Mouse (Mus musculus) hindbrain, embryonic 12.5 days (tissue): ENCODE results near the gene Pcif1. TPM values are rescaled to one million over a fixed set of nuclear protein-coding genes. Genes with fewer than 3 reads are reported as not detected.
A peak's percentile ranks its signal among the peaks of the same experiment; 100 is the strongest.
"Not testable (repeated sequence)": the region's sequence is repeated elsewhere in the genome, so short reads cannot be mapped to it uniquely, and the experiment has no call there.

Source experiments
- ATAC-seq: fragments of 200-750 bp; cut with Nextera tagmentation; 2 replicates; pipeline ENCODE4 v1.8.0; 2017; ENCODE audit warnings: moderate TSS enrichment; ENCODE audit not compliant: low FRiP score
- H3K27ac ChIP-seq: fragments of 300-500 bp; sonication (generic); 2 replicates; pipeline ENCODE4 v1.5.1; 2016; ENCODE audit warnings: mild to moderate bottlenecking
- H3K27me3 ChIP-seq: fragments of 300-500 bp; sonication (generic); 2 replicates; pipeline ENCODE4 v1.6.1; 2016; ENCODE audit warnings: mild to moderate bottlenecking
- H3K36me3 ChIP-seq: fragments of 300-500 bp; sonication (generic); 2 replicates; pipeline ENCODE4 v1.6.1; 2016; ENCODE audit warnings: mild to moderate bottlenecking
- H3K4me1 ChIP-seq: fragments of 300-500 bp; sonication (generic); 2 replicates; pipeline ENCODE4 v1.6.1; 2016
- H3K4me2 ChIP-seq: fragments of 300-500 bp; sonication (generic); replicated peaks from 2 replicates; pipeline ENCODE4 v1.6.1; 2016; ENCODE audit warnings: mild to moderate bottlenecking
- H3K4me3 ChIP-seq: fragments of 300-500 bp; sonication (generic); 2 replicates; pipeline ENCODE4 v1.5.1; 2016; ENCODE audit warnings: mild to moderate bottlenecking
- H3K9ac ChIP-seq: fragments of 300-500 bp; sonication (generic); 2 replicates; pipeline ENCODE4 v1.6.1; 2016; ENCODE audit warnings: mild to moderate bottlenecking, moderate library complexity
- H3K9me3 ChIP-seq: fragments of 300-500 bp; sonication (generic); replicated peaks from 2 replicates; pipeline ENCODE4 v1.6.1; 2016; ENCODE audit warnings: mild to moderate bottlenecking
- WGBS: fragments of 180-500 bp; shearing (Covaris S2); methylation state at CpG from one replicate; pipeline ENCODE4 v1.1.7; 2016; 5-methylcytosine and 5-hydroxymethylcytosine counted together
- polyA plus RNA-seq: library from polyadenylated mRNA; unstranded; fragments of >200 nt; fragmentation: Nextera tagmentation; extraction: Ambion mirVana; gene quantifications from 2 replicates; pipeline ENCODE4 v1.2.1, GENCODE M21; 2016

Pcif1 gene
- polyA plus RNA-seq, 1 experiment from 2014 or later = 85.2 TPM

DNA sequence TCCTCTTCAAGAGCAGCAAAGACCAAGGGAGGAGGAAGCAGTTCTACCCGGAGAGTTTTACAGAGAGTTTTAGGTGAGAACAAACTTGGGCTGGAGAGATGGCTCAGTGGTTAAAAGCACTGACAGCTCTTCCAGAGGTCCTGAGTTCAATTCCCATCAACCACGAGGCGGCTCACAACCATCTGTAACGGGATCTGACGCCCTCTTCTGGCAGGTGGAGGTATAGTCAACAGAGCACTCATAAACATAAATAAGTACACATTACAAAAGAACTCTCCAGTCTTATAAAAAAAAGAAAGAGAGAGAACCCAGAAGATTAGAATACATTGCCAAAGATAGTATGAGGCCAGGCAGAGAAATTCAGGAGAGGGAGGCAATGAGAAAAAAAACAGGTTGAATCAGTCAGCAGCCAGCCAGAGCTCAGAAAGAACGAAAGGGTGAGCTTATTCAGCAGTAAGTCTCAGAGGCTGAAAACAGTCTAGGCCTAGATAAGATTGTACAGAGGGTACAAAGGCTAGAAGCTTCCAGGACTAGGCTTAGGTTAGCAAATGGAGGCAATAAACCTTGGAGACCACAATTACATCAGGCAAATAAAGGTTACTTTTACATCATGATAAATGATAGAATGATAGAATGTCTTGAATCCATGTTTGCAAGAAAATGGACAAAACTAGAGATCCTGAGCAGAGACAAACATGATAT lies 7.4 kb upstream of the Pcif1 start:
- Histone ChIP-seq H3K4me2 (no peak overlapping the region), H3K27ac (no peak overlapping the region), H3K36me3 (no peaks in the 10 kb centered on the region), H3K9me3 (no peaks in the 10 kb centered on the region), H3K9ac (no peak overlapping the region), H3K4me3 (no peak overlapping the region), H3K4me1 (0 out of 2 replicates have a peak, but pooled peaks cover 5% of the 10 kb centered on the region), H3K27me3 (no peaks in the 10 kb centered on the region)
- ATAC-seq = no peak
- WGBS = 57% methylated on average over 6 of the region's 6 CpGs

DNA sequence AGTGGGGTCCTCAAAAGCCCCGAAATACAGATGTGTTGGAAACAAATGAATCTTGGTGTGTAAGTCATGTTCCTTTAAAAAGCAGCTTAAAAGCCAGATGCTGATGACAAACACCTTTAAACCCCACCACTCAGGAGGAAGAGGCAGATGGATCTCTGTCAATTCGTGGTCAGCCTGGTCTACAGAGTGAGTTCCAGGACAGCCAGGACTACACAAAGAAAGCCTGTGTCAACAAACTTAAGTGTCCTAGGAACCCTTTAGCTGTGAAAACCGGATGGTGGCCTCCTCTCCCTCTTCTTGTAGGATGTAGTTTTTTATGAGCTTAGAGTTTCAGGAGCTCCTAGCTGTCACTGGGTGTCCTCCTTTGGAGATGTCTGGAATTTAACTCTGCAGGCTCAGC lies 5.5 kb upstream of the Pcif1 start:
- ATAC-seq = no peak
- H3K4me3 ChIP-seq = no peak overlapping the region
- H3K27me3 ChIP-seq = no peaks in the 10 kb centered on the region
- peaks cover 7% of the 10 kb centered on the region; the same call in 1 of the 2 replicates for H3K36me3 ChIP-seq
- H3K9me3 ChIP-seq = no peaks in the 10 kb centered on the region
- no peak overlapping the region for H3K9ac ChIP-seq
- peaks cover 18% of the 10 kb centered on the region for H3K4me1 ChIP-seq
- no peak overlapping the region for H3K4me2 ChIP-seq
- WGBS = 66% methylated on average over 3 of the region's 3 CpGs
- no peak overlapping the region for H3K27ac ChIP-seq

DNA sequence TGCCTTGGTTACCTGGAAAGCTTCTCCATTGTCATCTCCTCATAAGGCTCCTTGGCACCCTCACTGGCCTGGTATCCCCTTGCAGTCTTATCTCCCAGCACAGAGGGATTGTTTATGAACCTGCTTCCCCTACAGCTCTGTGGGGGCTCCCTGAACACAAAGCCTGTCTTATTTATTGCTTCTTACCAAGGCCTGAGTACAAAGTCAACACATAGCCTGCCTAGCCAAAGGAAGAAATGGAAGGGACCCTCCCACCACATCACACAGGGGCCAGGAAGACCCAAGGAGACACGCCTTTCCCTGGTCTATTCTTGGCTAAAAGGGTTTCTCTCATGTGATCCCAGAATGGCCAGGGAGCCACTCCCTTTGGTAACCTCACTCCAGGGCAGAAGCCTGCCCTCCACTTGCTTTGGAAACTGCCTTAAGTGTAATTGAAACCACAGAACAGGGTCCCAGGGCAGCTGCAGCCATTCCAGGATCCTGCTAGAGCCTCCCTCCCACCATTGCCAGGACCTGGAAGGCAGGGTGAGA lies 4.8 kb upstream of the Pcif1 start:
- Histone ChIP-seq H3K9me3 (no peaks in the 10 kb centered on the region), H3K27ac (peak overlapping the region; percentile 55; the same call in 1 of the 2 replicates), H3K9ac (peak overlapping the region; percentile 23; the same call in 1 of the 2 replicates), H3K27me3 (no peaks in the 10 kb centered on the region), H3K4me1 (peaks cover 19% of the 10 kb centered on the region), H3K4me3 (no peak overlapping the region), H3K36me3 (peaks cover 7% of the 10 kb centered on the region; the same call in 1 of the 2 replicates), H3K4me2 (no peak overlapping the region)
- 36% methylated on average over 1 of the region's 1 CpGs for WGBS
- no peak for ATAC-seq

DNA sequence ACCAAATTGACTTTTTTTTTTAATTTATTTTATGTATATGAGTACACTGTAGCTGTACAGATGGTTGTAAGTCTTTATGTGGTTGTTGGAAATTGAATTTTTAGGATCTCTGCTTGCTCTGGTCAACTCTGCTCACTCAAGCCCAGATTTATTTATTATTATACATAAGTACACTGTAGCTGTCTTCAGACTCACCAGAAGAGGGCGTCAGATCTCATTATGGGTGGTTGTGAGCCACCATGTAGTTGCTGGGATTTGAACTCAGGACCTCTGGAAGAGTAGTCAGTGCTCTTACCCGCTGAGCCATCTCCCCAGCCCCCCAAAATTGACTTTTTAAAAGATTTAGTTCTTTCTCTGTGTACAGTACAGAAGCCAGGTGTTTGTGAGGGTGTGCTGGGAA lies 3.5 kb upstream of the Pcif1 start:
- H3K9me3 ChIP-seq, ATAC-seq, H3K36me3 ChIP-seq, H3K27me3 ChIP-seq, H3K4me2 ChIP-seq, H3K4me3 ChIP-seq, H3K9ac ChIP-seq, H3K27ac ChIP-seq: not testable (repeated sequence)
- peaks cover 24% of the 10 kb centered on the region for H3K4me1 ChIP-seq
- 61% methylated on average over 2 of the region's 2 CpGs for WGBS

DNA sequence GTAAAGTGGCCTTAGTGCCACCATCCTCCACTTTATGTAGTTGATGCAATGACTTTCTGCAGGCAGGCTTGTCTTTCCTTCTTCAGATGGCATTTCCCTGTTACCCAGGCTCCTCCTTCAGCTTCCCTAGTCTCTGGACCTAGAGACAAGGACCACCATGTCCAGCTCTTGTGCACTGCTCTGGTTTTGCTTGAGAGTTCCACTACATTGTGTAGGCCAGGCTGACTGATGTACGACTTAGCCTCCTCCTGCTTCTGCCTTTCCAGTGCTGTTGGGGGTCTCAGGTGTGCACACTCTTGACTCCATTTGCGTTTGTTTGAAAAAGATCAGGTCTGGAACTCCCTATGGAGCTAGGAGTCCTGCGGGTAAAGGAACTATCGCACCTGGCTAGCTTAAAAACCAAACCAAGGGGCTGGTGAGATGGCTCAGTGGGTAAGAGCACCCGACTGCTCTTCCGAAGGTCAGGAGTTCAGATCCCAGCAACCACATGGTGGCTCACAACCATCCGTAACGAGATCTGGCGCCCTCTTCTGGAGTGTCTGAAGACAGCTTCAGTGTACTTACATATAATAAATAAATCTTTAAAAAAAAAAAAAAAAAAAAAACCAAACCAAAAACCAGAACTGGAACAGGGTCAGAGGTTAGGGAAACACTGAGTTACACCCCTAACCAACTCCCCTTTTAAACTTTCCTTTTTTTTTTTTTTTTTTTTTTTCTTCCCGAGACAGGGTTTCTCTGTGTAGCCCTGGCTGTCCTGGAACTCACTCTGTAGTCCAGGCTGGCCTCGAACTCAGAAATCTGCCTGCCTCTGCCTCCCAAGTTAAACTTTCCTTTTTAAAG lies 1.5 kb upstream of the Pcif1 start:
- not testable (repeated sequence) for H3K9me3 ChIP-seq, H3K36me3 ChIP-seq, H3K9ac ChIP-seq, H3K27me3 ChIP-seq, ATAC-seq
- Histone ChIP-seq H3K27ac (peak overlapping the region; percentile 35; the same call in 1 of the 2 replicates), H3K4me2 (peak overlapping the region; percentile 88), H3K4me3 (peak overlapping the region; percentile 92), H3K4me1 (peaks cover 29% of the 10 kb centered on the region)
- WGBS = 72% methylated on average over 11 of the region's 11 CpGs

DNA sequence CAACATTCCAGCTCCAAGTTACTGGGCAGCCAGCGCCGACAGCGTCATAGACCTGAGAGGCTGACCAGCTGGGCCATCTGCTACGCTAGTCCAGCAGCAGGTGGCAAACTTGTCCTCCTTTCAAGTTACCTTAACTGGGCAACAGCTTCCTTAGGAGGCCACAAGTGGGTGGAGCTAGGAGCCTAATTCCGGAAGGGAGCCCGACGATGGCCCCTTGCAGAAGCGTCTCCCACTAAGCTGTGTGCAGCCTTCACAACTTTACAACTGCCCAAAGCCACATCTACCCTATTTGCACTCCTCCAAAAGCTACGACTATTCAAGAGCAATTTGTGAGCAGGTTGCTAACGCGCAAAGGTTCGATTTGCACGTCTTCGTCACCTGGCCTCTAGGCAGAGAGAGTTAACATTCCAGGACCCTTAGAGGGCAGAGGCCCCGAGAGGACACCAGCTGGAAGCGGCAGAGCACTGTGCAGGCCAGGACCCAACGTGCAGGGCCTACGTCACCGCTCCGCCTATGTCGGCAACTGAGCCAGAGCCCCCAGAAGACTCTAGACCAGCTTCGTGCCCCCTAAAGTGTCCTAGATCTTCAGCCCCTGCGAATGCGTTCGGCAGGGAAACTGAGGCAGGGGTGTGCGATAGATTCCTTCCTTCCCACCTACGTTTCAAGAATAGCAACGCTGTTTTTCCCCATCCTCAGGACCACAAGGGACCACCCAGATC lies 436 bp upstream of the Pcif1 start:
- Histone ChIP-seq H3K4me3 (peak overlapping the region; percentile 92), H3K27me3 (no peaks in the 10 kb centered on the region), H3K9me3 (no peaks in the 10 kb centered on the region), H3K36me3 (peaks cover 13% of the 10 kb centered on the region), H3K9ac (peak overlapping the region; percentile 99), H3K27ac (peak overlapping the region; percentile 100), H3K4me2 (peak overlapping the region; percentile 88), H3K4me1 (peaks cover 31% of the 10 kb centered on the region)
- ATAC-seq = peak; percentile 59
- whole genome bisulfite sequencing = 2% methylated on average over 28 of the region's 28 CpGs

DNA sequence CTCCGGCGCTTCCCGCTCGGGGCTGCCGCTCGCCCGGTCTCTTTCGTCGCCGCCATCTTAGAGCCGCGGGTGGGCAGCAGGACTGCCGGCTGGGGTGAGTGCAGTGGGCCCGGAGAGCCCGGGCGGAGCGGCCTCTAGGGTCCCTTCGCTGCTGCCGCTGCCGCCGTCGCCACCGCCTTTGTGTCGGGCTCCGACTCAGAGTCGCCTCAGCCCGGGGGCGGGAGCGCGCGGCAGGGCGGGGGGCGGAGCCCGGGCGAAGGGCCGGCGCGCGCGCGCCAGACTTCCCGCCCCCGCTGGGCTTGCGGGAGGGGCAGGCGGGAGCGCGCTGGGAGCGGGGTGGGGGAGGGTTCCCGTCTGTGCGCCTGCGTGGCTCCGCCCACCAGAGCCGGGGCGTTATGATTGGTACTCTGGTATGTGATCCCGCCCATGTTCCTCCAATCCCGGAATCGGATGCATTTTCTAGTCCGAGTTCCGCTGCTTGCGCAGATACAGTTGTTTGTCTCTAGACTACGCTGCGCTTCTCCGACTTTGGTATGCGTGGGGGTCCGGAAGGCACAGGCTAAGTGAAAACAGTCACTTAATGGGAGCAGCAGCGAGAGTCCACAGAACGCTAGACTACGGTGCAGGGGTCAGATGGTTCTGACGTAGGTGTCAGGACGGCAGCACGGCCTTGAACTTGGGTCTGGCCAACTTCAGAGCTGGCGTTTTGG lies 619 bp downstream of the Pcif1 start:
- under 1% methylated on average over 41 of the region's 72 CpGs for WGBS
- Histone ChIP-seq H3K4me3 (peak overlapping the region; percentile 92), H3K9me3 (no peaks in the 10 kb centered on the region), H3K36me3 (peaks cover 23% of the 10 kb centered on the region), H3K4me2 (peak overlapping the region; percentile 88), H3K4me1 (peaks cover 26% of the 10 kb centered on the region), H3K27ac (peak overlapping the region; percentile 100), H3K9ac (peak overlapping the region; percentile 99), H3K27me3 (no peaks in the 10 kb centered on the region)
- peak; percentile 87 for ATAC-seq

DNA sequence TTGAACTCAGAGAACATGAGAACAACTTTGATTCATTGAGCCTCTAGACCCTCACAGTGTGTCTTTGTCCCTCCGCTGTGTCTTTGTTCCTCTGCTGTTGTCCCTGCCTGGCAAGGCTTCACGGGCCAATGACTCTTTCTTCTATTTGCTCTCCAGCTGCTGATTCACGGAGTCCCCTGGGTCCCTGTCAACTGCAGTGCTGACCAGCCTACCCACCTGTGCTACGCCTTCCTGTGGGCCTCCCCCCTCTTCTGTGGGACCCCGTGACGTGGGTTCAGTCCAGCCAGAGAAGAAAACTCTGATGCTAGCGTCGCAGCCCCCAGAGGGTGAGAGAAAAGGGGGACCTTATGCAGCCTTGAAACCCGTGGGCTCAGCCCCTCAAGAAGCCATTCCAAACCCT lies 3.5 kb downstream of the Pcif1 start:
- Histone ChIP-seq H3K36me3 (peaks cover 45% of the 10 kb centered on the region), H3K27ac (peak overlapping the region; percentile 77), H3K9me3 (no peaks in the 10 kb centered on the region), H3K4me1 (peaks cover 19% of the 10 kb centered on the region), H3K4me3 (no peak overlapping the region), H3K27me3 (no peaks in the 10 kb centered on the region), H3K9ac (no peak overlapping the region), H3K4me2 (no peak overlapping the region)
- WGBS = 34% methylated on average over 9 of the region's 9 CpGs
- no peak for ATAC-seq

DNA sequence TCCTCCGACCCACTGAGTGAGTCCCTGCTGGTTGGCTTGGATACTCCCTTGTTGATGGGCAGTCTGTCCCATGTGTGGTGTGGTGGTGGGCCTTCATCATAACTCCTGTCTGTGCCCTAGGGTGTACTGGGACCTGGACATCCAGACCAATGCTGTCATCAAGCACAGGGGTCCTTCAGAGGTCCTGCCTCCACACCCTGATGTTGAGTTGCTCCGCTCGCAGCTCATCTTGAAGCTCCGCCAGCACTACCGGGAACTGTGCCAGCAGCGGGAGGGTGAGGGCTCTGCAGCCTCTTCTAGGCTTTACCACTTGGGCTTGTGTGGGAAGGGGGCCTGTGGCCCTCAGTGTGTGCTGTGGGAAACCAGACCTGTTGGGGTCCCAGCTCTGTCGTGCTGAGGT lies 6.7 kb downstream of the Pcif1 start:
- H3K9ac ChIP-seq = no peak overlapping the region
- no peak for ATAC-seq
- WGBS = 92% methylated on average over 7 of the region's 7 CpGs
- H3K27me3 ChIP-seq = no peaks in the 10 kb centered on the region
- H3K4me2 ChIP-seq = no peak overlapping the region
- no peak overlapping the region for H3K27ac ChIP-seq
- peaks cover 77% of the 10 kb centered on the region for H3K36me3 ChIP-seq
- no peaks in the 10 kb centered on the region for H3K9me3 ChIP-seq
- no peak overlapping the region for H3K4me3 ChIP-seq
- peaks cover 6% of the 10 kb centered on the region for H3K4me1 ChIP-seq

DNA sequence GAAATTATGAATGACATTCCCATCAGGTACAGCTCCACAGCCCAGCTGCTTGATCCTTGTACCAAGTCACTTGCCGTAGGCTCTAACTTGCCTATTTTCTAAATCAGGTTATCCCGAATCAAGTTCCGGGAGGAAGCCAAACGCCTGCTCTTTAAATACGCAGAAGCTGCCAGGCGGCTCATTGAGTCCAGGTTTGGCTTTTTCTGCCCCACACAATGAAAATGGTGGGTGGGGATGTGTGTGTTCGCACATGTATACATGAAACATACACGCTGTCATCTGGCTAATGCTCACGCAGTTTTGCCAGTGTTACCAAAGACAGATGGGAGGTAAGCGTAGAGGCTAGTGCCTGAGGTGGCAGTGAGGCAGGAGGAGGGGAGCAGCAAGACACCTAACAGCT lies 7.5 kb downstream of the Pcif1 start:
- H3K36me3 ChIP-seq = peaks cover 85% of the 10 kb centered on the region
- H3K9me3 ChIP-seq = no peaks in the 10 kb centered on the region
- H3K9ac ChIP-seq = no peak overlapping the region

DNA sequence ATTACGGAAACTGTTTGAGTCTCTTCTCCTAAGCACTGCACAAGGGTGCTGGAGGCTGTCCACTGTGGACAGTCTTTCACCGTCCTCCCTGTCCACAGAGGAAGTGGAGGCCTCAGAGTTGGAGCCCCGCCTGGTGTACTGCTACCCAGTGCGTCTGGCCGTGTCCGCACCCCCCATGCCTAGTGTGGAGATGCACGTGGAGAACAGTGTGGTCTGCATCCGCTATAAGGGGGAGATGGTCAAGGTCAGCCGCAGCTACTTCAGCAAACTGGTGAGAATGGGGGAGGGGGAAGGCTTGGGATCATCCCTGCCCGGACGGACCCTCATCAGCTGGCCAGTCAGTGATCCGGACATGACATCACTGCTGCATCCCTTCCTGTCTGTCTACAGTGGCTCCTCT lies 9.9 kb downstream of the Pcif1 start:
- no peak overlapping the region for H3K4me2 ChIP-seq
- no peak overlapping the region for H3K9ac ChIP-seq
- 87% methylated on average over 12 of the region's 12 CpGs for WGBS
- peaks cover 100% of the 10 kb centered on the region for H3K36me3 ChIP-seq
- no peaks in the 10 kb centered on the region for H3K9me3 ChIP-seq
- no peak overlapping the region for H3K4me3 ChIP-seq
- no peak overlapping the region for H3K27ac ChIP-seq
- ATAC-seq = no peak
- H3K4me1 ChIP-seq = no peaks in the 10 kb centered on the region
- no peaks in the 10 kb centered on the region for H3K27me3 ChIP-seq

More for the DNA sequence above, 7.5 kb downstream of the Pcif1 start:
- ATAC-seq = no peak
- WGBS = 95% methylated on average over 10 of the region's 10 CpGs
- 0 out of 2 replicates have a peak overlapping the region, but pooled peaks have one; percentile 35 for H3K27ac ChIP-seq
- no peak overlapping the region for H3K4me3 ChIP-seq
- no peak overlapping the region for H3K4me2 ChIP-seq
- peaks cover 3% of the 10 kb centered on the region; the same call in 1 of the 2 replicates for H3K4me1 ChIP-seq
- H3K27me3 ChIP-seq = no peaks in the 10 kb centered on the region
